Mouse (Mus musculus): ENCODE measurements around the gene Pld5.
A peak's percentile ranks its signal among the peaks of the same experiment; 100 is the strongest.

The Pld5 gene

DNA sequence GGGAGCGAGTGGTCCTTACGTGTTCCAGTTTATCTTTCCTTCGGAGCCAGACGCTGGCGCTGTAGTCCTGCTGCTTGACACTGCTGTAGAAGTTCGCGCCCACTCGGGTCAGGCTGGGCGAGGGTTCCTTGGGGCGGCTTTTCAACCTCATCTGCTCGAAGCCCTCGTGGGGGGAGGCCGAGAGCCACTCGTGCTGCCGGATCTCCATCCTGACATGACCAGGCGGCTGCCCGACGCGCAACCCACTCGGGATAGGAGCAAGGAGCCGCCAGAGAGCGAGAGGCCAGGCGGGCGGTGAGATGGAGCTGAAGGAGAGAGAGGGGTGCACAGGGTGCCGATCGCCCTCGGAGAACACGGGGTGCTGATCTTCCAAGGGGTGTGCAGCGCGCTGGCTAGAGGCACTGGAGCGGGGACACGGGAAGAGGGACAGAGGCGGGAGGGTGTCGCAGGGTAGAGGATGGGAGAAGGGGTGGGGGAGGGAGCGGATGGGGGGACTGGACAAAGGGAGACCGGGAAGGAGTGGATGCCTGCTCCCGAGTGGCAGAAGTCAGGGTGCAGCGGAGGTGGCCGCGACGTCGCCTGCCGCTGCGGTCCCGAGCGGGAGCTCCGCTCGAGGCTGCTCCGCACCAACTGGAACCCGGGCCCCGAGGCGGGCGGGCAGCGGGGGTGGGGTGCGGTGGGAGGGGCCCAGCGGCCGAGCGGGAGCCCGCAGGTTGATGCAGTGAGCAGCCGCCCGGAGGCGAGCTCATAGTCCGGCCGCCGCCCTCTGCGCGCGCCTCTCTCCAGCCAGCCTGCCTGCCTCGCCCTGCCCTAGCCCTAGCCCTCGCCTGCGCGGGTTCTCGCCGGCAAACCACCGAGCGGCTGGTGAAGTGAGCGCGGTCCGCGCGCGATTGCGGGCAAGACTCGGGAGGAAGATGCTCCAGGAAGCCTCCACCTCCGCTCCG is at the start of gene Pld5:
TSS of gene Pld5 (minus strand) at position 646 of the 944 bp plus-strand sequence.
- ATAC-seq (ENCODE audit: low TSS enrichment): peak; percentile 75

- peak; percentile 91 for ATAC-seq (ENCODE audit: low TSS enrichment)
Observed at GRCm38 (mm10) chr1:176315063-176315462, 40.0 kb upstream of the Pld5 start.

- ATAC-seq (ENCODE audit: low TSS enrichment): no peak
Observed at GRCm38 (mm10) chr1:176310174-176310573, 35.1 kb upstream of the Pld5 start.

DNA sequence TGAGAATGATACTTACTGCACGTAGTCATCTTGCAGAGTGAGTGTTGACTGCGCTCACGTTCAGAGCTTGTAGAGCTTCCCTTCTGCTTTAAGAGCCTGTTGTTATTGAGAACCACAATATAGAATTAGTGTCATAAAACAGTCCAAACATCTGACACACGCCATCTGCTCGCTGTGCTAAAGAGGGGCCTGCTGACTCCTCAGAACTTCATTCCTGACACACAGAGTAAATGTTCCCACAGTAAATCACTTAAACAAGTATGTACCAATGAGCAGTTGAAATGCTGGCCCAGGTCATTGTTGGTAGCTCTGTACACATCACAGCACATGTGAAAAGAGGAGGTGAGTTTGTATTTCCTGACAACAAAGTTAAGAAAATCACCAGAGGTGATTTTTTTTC is 14.3 kb upstream of the Pld5 start:
- no peak for ATAC-seq (ENCODE audit: low TSS enrichment)

- ATAC-seq (ENCODE audit: low TSS enrichment): peak; percentile 10; the same call in 1 of the 2 replicates
Observed at GRCm38 (mm10) chr1:176275611-176275980, 484 bp upstream of the Pld5 start.

DNA sequence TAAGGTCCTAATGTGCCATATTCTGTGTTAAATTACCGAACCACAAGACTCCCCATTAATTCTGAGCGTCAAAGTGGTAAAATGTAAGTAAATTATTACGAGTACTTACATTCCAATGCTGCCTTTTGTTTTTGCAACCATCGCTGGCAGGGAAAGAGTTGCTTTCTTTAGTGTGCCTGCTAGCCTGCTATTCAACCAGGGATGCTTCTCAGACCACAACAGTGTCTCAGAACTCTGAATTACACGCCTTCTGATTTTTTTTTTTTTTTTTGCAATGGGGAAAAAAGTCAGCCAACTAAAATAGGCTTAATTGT is 26.4 kb downstream of the Pld5 start:
- no peak for ATAC-seq (ENCODE audit: low TSS enrichment)

DNA sequence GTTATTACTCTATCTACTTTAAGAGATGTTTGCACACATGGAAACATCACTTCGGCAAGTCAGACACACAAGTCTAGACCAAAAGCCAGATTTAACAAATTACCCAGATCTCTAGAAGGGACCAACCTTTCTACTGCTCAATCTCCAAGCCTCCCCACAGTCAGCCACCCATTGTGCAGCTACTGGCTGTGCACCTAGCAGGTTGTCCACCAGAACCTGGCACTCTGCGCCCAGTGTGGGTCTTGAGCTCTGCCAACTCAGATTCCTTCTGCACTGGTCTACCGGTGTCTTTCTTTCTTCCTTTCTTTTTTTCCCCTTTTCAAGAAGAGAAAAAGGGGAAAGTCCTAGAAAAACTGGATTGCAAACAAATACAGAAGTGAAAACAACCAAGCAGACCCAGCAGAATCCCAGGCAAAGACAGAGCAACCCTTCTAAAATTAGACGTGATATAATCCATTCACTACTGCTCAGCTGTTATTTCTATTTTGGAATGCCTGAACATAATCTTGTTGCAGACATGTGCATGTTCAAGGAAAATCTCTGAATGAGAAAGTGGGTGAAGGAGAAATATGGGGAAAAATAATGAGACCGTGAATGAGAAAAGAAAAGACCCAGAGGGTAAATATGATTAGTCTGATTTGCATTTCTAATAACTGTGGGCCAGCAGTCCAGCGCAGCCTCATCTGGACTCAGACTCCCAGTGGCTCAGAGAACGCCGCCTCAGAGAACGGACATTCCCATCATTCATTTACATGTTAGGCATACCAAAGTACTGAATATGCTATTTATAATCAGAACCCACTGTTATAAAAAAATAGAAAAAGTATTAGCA is 27.0 kb downstream of the Pld5 start:
- ATAC-seq (ENCODE audit: low TSS enrichment): peak; percentile 92

DNA sequence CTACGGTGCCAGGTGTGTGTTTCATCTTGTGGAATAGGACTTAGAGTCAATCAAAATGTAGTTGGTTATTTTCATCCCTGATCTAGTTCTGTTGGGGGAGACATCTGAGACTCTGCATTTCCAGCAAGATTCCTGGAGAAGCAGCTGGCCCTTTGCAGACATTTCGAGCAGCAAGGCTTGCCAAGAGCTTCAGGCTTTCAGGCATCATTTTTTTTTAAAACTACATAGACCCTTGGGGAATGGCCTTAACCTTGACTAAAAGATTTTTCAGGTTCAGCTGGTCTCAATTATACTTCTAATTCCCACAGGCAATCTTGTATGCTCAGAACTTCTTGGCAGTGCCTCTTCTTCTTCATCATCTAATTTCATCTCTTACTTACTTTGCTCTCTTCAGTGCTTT is 35.9 kb downstream of the Pld5 start:
- no peak for ATAC-seq (ENCODE audit: low TSS enrichment)

DNA sequence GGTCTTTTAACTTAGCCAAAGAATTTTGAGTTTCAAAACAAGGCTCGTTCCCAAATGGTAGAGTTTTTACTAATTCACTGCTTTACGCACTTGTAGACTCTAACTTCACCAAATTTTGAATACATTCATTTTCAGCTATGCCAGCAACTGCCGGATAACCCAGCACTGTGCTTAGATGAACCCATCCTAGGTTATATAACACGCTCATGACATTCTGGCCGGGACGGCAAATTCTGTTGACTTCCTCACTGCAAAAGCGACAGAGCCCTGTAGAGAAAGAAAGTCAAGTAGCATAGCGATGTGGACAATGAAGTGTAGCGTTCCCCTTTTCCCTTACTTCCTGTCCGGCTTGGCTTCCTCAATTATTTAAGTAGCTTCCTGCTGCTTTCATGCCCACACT is 51.3 kb downstream of the Pld5 start:
- ATAC-seq (ENCODE audit: low TSS enrichment): peak; percentile 53

DNA sequence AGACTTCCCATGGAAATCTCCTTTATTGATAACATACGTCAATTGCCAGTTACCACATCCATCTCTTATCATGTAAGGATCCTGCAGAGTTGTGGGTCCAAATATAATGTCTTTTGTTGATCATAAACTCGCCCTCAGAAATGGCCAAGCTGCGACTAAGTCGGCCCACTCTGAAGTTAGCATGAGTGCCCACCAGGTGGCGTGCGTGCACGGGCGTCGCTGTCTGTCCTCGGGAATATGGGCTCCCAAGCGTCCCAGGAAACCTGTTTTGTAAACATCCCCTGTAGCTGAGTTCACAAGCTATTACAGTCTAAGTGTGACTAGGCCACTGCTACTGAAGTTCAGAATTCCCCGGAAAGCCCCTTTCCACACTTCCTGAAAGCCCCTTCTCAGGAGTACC is 51.9 kb downstream of the Pld5 start:
- peak; percentile 91 for ATAC-seq (ENCODE audit: low TSS enrichment)

- no peak for ATAC-seq (ENCODE audit: low TSS enrichment)
Observed at GRCm38 (mm10) chr1:176218217-176218616, 56.9 kb downstream of the Pld5 start.

GRCm38 (mm10) chr1:176213645-176214221 is 61.4 kb downstream of the Pld5 start:
- ATAC-seq (ENCODE audit: low TSS enrichment): peak; percentile 35; the same call in 1 of the 2 replicates

DNA sequence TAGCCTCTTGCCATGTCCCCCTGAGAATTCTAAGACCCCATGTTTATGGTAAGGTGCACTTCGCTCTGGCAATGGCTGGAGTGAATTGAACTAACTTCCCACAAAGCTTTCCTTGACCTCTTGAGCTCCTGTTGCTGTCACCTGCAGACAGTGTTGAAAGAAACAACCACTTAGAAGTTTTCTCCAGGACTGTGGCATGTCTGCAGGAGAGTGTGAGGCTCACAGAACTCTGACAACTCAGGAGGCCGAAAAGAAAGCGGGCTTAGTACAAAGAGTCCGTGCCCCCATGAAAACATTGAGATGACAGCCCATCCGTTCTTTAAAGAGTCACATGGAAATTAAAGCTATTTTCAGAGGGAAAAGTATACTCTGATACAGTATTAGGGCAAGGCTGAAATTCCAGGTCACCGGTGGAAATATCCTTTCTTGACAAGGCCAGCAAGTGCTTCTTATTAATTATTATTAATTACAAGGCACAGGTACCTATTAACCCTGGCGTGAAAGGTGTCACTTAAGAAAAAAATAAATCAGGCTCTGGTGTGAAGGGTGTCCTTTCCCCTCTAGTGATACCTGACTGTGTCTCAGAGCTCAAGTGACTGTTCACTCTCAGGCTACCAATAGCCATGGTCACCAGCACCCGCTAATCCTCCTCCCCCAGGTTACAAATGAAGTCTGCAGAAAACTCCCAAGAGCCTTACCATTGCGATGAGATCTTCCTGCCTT is 62.0 kb downstream of the Pld5 start:
- no peak for ATAC-seq (ENCODE audit: low TSS enrichment)

- no peak for ATAC-seq (ENCODE audit: low TSS enrichment)
Observed at GRCm38 (mm10) chr1:176210803-176211202, 64.3 kb downstream of the Pld5 start.

DNA sequence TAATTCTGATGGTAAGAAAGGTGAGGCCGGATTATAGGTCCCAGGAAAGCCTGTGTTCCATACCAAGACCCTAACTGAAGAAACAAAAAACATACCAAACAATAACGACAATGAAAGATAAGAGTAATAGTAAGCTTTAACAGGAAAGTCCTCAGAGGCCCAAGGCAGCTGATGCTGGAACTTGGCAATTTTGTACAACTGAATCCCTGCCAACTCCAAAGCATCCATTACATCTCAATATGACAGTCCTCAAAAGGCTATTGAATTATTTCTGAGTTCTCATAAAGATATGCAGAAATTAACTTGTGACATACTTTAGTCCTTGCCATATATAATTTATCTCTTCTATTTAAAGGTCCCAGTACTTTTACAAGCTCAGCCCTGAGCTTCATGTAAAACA is 67.1 kb downstream of the Pld5 start:
- ATAC-seq (ENCODE audit: low TSS enrichment): no peak

DNA sequence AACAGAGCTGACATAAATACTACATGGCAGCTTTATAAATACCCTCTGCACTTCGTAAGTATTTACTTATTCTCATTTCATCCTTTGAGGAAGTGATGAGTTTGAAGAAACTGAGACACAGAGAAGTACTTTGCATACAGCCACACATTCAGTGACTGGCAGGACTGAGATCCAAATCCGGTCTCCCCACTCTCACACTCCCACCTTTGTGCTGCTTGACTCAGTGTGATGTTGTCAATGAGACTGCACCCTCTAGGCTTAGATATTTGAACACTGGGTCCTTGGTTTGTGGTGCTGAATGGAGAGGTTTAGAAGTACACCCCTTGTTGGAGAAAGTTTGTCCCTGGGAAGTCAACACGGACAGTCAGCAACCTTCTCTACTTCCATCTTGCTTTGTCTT is 72.8 kb downstream of the Pld5 start:
- ATAC-seq (ENCODE audit: low TSS enrichment): peak; percentile 92

DNA sequence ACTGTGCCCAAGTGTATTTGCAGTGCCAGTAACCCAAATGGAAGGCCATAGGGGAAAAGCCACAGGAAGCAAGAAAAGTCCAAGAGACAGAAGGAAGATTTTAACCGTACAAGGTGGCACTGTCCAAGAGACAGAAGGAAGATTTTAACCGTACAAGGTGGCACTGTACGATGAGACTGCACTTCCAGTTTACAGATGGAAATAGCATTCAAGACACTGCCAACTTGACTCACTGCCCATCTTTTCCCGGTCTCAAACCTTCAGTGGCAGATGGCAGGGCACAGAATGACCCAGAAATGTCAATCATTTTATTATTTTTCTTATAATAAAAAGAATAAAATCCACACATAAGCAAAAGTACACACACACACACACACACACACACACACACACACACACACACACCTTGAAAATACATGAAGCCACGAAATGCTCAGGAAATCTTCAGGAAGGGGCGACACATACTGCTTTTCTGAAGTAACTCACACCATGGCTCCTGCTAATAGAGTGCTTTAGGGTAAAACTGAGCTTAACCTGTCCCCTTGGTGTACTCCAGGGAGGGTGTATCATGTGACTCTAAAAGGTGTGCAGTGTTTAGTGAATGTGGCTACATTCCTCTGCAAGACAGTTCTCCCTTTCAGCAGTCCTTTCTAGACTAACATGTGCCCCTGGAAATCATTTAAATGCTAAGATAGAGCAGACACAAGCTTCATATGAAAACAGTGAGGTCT is 77.9 kb downstream of the Pld5 start:
- ATAC-seq (ENCODE audit: low TSS enrichment): peak; percentile 62

GRCm38 (mm10) chr1:176196341-176196740 is 78.8 kb downstream of the Pld5 start:
- ATAC-seq (ENCODE audit: low TSS enrichment): no peak

- ATAC-seq (ENCODE audit: low TSS enrichment): no peak
Observed at GRCm38 (mm10) chr1:176194727-176195126, 80.4 kb downstream of the Pld5 start.

- no peak for ATAC-seq (ENCODE audit: low TSS enrichment)
Observed at GRCm38 (mm10) chr1:176183991-176184390, 91.1 kb downstream of the Pld5 start.

- ATAC-seq (ENCODE audit: low TSS enrichment): no peak
Observed at GRCm38 (mm10) chr1:176174971-176175370, 100.1 kb downstream of the Pld5 start.

Data from frontal cortex, adult (tissue).